Mouse (Mus musculus): ENCODE measurements around the gene Ccne1.
"Not testable (repeated sequence)": the region's sequence is repeated elsewhere in the genome, so short reads cannot be mapped to it uniquely, and the experiment has no call there.

Ccne1 gene

DNA sequence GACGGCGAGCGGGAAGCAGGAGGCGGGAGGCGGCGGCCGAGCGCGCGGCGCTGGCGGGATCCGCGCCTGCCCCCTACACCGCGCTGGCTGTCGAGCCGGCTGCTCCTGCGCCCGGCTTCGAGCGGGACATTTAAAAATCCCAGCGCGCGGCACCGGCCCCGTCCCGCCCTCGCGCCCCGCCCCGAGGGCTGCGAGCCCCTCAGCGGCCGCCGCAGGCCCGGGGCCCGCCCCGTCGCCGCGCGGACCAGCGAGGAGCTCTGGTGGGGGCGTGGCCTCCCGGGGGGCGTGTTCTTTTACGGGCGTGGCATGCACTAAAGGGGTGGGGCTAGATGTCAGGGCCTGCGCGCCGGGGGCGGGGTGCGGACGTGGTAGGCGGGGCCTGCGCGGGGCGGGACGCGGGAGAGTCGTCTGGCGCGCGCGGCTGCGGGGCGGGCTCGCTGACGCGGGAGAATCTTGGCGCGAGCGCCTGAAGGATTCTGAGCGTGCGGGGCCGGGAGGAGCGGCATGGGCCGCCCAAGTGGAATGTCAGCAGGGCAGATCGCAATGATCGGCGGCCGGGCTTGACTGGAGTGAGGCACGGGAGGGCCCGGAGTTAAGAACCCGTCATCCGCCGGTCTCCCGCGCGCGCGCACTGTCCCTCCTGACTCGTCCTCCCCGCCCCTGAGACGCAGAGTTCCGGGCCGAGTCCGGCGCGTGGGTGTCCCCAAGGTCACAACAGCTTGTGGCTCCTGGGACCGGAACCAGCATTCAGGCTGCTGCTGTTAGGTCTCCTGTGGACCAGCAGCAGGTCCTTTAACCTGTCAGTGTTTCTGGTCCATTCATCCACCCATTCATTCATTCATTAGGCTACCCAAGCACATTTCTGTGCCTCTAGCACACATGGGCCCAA is at the start of gene Ccne1:
Gene Ccne1, minus strand, starts transcription at position 164 of the 889 bp plus-strand sequence.
- CTCF ChIA-PET, result no interaction called here

DNA sequence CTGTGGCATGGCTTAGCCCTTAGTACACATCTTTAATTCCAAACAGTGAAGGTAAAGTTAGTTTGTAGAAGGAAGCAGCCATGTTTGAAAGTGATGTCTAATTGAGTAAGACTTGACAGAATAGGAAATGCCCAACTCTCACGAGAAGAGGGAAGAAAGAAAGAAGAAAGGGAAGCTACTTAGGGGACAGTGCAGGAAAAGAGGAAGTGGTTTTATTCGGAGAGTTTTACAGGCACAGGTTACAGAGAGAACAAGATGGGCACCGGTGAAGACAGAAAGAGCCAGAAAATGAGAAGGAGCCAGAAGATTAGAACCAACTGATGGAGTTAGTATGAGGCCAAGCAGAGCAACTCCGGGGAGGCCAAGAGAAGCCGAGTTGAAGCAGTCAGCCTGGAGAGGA is 48.5 kb upstream of the Ccne1 start:
- CTCF ChIA-PET, result interaction anchor here (1.0 kb wide), 1 partner anchor 28 kb away, joined by 3 read pairs; the partner anchor contains the start of gene 1600014C10Rik

DNA sequence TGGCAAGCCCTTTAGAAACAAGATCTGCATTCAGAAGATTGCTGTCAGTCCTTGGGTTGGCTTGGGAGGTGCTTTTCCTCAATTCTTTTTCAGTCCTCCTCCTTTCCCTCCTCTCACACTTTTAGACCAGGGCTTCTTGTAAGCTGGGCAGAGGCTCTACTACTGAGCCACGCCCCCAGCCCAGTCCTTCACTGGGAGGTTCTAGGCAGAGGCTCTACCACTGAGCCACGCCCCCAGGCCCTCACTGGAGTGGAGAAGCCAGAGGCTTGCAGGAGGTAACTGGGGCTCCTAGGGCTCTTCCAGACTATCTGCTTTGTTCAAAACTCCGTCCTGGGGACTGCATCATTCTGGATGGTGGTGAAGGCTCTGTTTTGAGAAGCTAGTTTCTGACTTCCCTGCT is 45.2 kb upstream of the Ccne1 start:
- CTCF ChIA-PET, result no interaction called here

DNA sequence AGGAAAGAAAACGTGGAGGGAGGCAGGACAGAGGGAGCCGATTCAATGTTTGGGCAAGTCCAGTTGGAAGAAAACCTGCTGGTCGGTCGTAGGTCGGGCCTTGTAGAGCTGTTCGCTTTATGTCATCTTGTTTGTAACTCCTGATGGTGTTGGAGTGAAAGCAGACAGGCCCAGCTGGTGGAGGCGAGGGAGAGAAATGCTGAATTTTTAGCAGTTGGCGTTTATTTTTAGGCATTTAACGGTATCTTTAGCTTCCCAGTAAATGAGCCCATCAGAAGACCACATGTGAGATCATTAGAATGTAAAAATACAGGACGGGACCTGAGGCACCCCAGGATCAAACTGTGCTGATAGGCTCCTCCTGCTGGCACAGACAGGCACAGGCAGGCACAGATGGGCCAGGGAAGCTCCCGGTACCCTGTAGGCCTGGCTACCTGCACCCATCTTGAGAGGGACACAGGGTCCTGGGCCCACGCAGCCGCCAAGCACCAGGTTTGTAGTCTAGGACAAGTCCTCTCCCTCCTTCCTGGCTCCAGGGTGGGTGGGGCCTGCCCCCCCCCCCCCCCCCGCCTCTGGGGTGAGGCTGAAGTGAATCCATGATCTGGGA is 44.5 kb upstream of the Ccne1 start:
- CTCF ChIA-PET, result no interaction called here

DNA sequence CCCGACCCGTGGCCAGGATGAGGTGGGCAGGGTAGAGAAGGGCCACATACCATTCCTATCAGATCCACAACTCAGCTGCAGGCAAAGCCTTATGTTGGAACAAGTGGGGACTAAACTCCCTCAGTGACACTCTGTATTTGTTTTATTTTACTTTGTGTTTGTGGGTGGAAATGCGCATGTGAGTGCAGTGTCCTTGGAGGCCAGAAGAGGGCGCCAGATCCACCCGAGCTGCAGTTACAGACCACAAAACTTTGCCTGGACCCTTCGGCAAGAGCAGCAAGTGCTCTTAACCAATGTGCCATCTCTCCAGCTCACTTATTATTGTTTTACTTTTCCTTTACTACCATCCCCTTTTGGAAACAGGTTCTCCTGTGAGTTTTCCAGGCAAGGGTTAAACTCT is 40.1 kb upstream of the Ccne1 start:
- CTCF ChIA-PET, result interaction anchor here (0.5 kb wide), 1 partner anchor 19 kb away, joined by 4 read pairs; no protein-coding TSS in a partner anchor

DNA sequence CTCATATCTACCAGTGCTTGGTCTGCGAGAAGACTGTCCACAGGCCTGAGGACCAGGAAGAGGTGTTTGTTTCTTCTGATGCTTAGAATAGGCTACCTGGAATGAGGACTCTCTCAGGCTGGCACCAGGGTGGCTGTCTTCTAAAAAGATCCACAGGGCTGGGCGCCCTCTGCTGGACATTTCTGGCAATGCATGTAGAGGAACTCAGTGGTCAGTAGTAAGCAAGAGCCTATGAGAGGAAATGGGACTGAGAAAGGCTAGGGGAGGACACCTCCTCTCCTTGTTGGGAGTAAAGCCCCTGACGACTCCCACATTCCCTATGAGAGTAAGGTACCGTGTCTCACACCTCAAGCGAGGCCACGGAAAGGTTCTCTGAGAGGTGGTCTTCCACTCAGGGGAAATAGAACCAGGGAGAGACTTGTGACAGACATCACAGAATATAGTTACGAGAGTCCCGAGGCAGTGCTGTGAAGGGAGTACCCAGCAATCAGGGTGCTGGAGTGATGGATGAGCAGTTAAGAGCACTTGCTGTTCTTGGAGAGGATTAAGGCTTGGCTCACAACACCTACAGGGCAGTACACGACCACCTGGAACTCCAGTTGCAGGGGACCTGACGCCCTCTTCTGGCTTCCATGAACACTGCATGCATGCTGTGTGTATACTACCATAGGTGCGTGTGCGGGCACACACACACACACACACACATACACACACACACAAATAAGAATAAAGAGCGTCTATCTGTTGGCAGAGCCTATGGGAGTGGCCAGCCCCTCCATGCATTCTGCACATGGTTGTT is 34.6 kb upstream of the Ccne1 start:
- CTCF ChIA-PET, result interaction anchor here (0.6 to 0.7 kb wide), 2 partner anchors 15 to 522 kb away, joined by 3 to 6 read pairs; no protein-coding TSS in a partner anchor

DNA sequence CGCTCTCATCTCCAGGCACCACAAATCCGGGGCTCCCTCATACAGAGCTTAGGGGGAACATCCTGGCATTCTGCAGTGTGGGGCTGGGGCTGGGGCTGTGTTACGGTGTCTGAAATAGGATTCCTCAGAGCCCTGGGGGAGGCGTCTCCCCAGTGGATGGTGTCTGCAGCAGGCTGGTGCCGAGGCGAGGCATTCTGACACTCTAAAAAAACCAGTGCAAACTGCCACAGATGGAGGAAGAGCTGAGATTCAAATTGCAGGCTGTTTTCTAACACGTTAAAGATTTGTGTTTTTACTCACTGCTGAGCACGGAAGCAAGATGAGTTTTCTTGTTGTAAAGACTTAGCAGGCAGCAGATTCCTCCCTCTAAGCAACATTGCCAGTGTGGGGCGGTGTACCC is 33.0 kb upstream of the Ccne1 start:
- CTCF ChIA-PET, result no interaction called here

DNA sequence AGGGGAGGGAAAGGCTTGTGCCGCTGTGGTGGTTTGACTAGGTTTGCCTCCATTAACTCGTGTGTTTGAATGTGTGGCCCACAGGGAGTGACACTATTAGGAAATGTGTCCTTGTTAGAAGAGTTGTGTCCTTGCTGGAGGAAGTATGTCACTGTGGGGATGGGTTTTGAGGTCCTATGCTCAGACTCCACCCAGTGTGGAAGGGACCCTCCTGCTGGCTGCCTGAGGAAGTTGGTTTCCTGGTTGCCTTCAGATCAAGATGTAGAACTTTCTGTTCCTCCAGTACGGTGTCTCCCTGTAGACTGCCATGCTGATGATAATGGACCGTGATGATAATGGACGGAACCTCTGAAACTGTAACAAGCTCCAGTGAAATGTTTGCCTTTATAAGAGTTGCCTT is 27.1 kb upstream of the Ccne1 start:
- CTCF ChIA-PET, result no interaction called here

DNA sequence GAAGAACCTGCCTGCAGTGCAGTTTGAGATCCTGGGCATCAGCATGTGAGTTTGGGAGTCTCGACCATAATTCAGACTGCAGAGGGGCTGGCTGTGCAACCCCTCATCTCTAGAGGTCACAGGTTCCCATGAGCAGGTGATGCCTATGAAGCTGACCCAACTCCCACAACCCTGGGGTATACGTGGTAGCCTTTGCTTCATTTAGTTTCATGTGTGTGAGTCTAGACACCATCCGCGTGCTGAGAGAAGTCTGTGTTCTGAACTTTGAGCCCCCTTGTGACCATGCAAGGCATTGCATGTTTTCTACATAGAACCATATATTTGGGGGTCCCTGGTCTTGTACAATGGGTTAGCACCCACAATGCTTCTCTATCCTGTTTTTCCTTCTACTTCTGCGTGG is 23.9 kb upstream of the Ccne1 start:
- CTCF ChIA-PET, result interaction anchor here (1.1 kb wide), 1 partner anchor 70 kb away, joined by 3 read pairs; no protein-coding TSS in a partner anchor

- CTCF ChIA-PET, result no interaction called here
Observed at GRCm38 (mm10) chr7:38129986-38130729, 22.8 kb upstream of the Ccne1 start.

DNA sequence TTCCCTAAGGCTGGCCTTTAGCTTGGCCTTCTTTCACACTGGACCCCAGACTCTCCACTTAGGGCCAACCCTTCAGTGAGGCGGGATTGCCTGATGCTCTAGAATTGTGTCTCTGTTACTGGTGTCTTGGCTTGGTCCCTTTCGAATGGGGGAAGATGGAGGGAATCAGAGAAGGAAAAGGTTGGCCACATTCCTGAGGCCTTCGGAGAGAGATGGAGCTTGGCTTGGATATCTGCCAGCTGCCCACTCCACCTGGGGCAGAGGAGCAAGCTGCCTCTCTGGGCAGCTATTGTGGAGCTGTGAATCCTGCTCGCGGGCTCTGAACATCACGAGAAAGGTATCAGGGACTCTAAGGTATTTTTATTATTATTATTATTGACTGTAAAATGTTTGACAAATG is 22.2 kb upstream of the Ccne1 start:
- CTCF ChIA-PET, result no interaction called here

- CTCF ChIA-PET, result interaction anchor here (0.5 to 0.7 kb wide), 2 partner anchors 19 to 53 kb away, joined by 4 to 12 read pairs; no protein-coding TSS in a partner anchor
Observed at GRCm38 (mm10) chr7:38128256-38128655, 20.9 kb upstream of the Ccne1 start.

DNA sequence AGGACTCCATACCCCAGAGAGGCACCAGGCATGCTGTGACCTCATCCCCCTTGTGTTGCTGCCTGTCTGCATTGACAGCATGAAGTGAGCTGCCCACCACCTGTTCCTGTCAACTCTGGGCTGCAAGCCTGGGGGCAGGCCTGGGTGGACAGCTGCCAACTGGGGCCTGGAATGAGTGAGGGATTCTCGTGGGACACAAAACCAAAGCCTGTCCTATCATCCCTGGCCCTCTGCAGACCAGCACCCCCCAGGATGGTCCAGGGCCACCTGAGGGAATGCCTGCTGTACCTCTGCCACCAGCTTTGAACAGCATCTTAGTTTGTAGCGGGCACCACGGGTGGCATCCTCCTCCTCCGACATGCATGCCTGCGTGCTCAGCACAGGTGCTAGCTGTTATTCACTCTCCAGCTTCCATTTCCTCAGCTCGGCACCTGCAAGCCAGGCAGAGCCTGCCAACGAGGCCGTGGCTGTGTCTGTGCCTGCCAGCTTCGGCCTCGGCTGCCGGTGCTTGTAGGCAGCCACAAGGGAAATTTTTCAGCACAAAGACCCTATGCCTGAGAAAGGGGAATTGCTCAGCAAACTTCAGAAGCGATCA is 18.3 kb upstream of the Ccne1 start:
- CTCF ChIA-PET, result no interaction called here

- CTCF ChIA-PET, result not testable (repeated sequence)
Observed at GRCm38 (mm10) chr7:38124164-38124563, 16.8 kb upstream of the Ccne1 start.

GRCm38 (mm10) chr7:38118594-38118993 is 11.3 kb upstream of the Ccne1 start:
- CTCF ChIA-PET, result no interaction called here

DNA sequence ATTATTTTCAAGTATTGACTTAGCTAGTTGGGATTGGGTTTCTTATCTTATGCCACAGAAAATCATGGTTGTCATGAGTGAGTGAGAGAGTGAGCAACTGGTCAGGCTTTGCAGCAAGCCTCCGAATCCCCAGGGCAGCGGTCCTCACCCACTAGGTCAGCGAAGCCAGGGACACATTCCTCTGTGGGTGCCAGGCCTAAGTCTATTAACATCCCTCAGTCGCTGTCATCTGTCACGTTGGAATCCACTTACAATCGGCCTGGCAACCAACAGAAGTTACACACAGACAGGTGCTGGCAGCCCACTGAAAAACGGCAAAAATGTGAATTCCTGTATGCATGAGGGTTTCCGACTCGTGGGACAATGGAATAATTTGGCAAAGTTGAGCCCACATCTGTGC is 5.1 kb upstream of the Ccne1 start:
- CTCF ChIA-PET, result no interaction called here

DNA sequence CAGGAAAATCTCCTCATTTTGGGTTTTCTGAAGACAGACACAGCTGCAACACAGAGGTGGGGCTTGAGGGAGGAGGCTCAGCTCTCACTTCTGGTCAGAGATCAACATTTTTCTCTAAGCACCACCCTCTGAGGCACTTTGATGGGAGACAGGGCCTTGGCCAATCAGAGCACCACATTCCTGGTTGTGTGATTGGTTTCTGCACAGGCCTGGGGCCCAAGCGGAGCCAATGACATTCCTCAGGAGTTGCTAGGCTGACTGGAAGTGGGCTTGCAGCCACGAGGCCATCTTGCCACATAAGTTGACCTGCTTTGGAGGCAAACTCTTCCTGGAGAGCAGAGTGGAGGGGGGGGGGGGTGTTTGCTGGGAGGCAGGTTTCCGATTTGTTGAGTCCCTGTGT is 4.7 kb upstream of the Ccne1 start:
- CTCF ChIA-PET, result no interaction called here

DNA sequence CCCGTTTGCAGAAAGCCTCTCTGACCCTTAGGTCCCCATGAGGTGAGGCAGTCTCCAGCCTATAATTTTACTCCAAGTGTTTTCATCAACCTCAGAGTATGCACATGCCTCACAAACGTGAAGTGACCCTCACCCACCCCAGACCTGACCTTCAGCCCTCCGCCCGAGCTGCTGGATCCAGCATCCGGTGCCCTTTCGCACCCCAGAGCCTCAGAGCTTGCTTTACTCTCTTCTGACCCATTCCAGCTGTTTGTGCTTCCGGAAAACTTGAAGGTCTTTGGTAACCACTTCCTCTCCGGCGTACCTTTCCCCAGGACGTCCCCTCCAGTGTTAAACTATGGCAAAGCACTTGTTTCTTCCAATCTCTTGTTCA is 912 bp upstream of the Ccne1 start:
- CTCF ChIA-PET, result no interaction called here

DNA sequence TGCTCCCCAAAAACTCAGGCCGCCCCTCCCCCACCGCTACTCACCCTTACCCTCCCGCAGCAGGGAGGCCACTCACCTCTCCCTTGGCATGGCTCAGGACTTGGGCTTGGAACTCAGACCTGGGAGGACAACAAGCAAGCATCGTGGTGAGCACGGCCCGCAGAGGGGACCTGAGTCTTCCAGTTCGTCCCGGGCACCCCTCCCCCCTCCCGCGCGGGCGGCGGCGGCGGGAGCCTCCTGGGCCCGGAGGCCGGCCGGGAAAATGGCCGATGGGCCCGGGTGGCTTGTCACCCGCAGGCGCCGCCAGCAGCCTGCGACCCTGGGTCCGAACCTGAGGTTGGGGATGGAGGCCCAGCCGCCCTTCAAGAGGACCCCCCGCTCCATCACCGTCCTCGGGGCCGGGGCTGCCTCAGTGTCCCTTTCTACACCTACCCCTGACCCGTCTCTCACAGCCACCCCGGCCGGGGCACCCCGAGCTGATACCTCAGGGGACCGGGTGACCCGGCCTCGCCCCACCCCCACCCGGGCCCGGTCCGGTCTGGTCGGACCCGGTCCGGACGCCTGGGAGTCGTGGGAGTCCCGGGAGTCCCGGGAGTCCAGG is 523 bp downstream of the Ccne1 start:
- CTCF ChIA-PET, result no interaction called here

GRCm38 (mm10) chr7:38105379-38105778 is 2.0 kb downstream of the Ccne1 start:
- CTCF ChIA-PET, result interaction anchor here (1.2 kb wide), 1 partner anchor 30 kb away, joined by 3 read pairs; no protein-coding TSS in a partner anchor

DNA sequence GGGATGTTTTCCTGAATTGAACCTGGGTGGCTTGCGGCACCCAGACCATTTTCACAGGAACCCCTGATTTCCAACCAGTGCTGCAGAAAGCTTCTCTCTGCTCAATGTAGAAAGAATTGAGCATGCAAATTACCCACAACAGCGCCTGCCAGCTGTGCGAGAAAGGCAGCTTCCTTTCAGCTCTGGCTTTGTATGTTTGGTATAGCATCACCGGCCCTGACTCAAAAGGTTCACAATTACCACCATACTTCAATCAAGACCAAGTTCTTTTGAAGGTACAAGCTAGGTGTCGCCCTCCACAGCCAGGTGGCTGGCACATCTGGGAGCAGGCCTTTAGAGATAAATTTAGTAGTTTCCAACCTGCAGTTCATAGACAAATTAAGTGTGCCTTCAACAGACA is 3.2 kb downstream of the Ccne1 start:
- CTCF ChIA-PET, result no interaction called here
